Mouse (Mus musculus) small intestine, adult 2 months (tissue): Measurements from ENCODE around the gene Gm20458. TPM values are rescaled to one million over a fixed set of nuclear protein-coding genes. Genes with fewer than 3 reads are reported as not detected.
A peak's percentile ranks its signal among the peaks of the same experiment; 100 is the strongest.

Source experiments
- H3K27ac ChIP-seq: fragments of 200-500 bp; 2 replicates; pipeline ENCODE4 v1.5.1; 2012; ENCODE audit warnings: low read depth, low read length, control low read depth, inconsistent platforms; ENCODE audit not compliant: insufficient read depth
- H3K27me3 ChIP-seq: fragments of 200-500 bp; 2 replicates; pipeline ENCODE4 v1.6.1; 2012; ENCODE audit warnings: mild to moderate bottlenecking, moderate library complexity, low read length, inconsistent platforms; ENCODE audit not compliant: control insufficient read depth, insufficient read depth
- H3K36me3 ChIP-seq: fragments of 200-500 bp; 2 replicates; pipeline ENCODE4 v1.6.1; 2012; ENCODE audit warnings: mild to moderate bottlenecking, low read length, control low read depth, inconsistent platforms; ENCODE audit not compliant: control insufficient read depth, insufficient read depth
- H3K4me1 ChIP-seq: fragments of 200-500 bp; 2 replicates; pipeline ENCODE4 v1.6.1; 2012; ENCODE audit warnings: low read length, inconsistent platforms, mixed read lengths; ENCODE audit not compliant: control insufficient read depth, insufficient read depth, insufficient read length
- H3K4me3 ChIP-seq: fragments of 200-500 bp; 2 replicates; pipeline ENCODE4 v1.5.1; 2012; ENCODE audit warnings: low read depth, mild to moderate bottlenecking, control low read depth, inconsistent platforms, low read length, moderate library complexity
- CTCF ChIP-seq: fragments of 200-500 bp; IDR thresholded peaks from 2 replicates; pipeline ENCODE4 v1.5.1; 2012; ENCODE audit warnings: low read depth, mild to moderate bottlenecking, control low read depth, inconsistent platforms, low read length, moderate library complexity, mixed read lengths; ENCODE audit not compliant: insufficient replicate concordance, insufficient read length; ENCODE audit errors: extremely low read depth
- POLR2A ChIP-seq: fragments of 200-500 bp; IDR thresholded peaks from 2 replicates; pipeline ENCODE4 v1.6.1; 2012; ENCODE audit warnings: low read depth, mild to moderate bottlenecking, control low read depth, inconsistent platforms, low read length, moderate library complexity
- WGBS: fragments of 180-500 bp; shearing (Covaris S2); methylation state at CpG from one replicate; pipeline ENCODE4 v1.1.7; 2018; 5-methylcytosine and 5-hydroxymethylcytosine counted together
- polyA plus RNA-seq: library from polyadenylated mRNA; depleted of rRNA; stranded (reverse); fragments of >200 nt; gene quantifications from 2 replicates; pipeline ENCODE4 v1.2.3, GENCODE M21; 2012; rRNA removed

The Gm20458 gene
- 35.0 and 79.8 TPM in 2 replicates for polyA plus RNA-seq

- Histone ChIP-seq H3K4me1 (peaks cover 18% of the 10 kb centered on the region; the same call in 1 of the 2 replicates), H3K27ac (peak within 1 kb of the TSS; percentile 61), H3K36me3 (peaks cover 21% of the 10 kb centered on the region), H3K4me3 (peak within 1 kb of the TSS; percentile 70), H3K27me3 (no peaks in the 10 kb centered on the region)
- WGBS, result under 1% methylated on average over 78 of the region's 79 CpGs
- TF ChIP-seq POLR2A (peak; percentile 46; the same call in 1 of the 2 replicates), CTCF (peak; percentile 63; the same call in 1 of the 2 replicates)
Measured at GRCm38 (mm10) chr2:164460745-164461551, at the start of gene Gm20458. Gene Gm20458, plus strand, starts transcription at chr2:164460967.

- H3K27me3 ChIP-seq, result no peaks in the 10 kb centered on the region; the same call in 1 of the 2 replicates
- H3K4me3 ChIP-seq, result 0 out of 2 replicates have a peak overlapping the region, but pooled peaks have one; percentile 5
- H3K27ac ChIP-seq, result no peak overlapping the region
- WGBS, result 41% methylated on average over 28 of the region's 28 CpGs
- TF ChIP-seq POLR2A, result no peak
- no peak for TF ChIP-seq CTCF
- no peaks in the 10 kb centered on the region for H3K36me3 ChIP-seq
- H3K4me1 ChIP-seq, result peaks cover 3% of the 10 kb centered on the region; the same call in 1 of the 2 replicates
Measured at GRCm38 (mm10) chr2:164414167-164414566, 46.6 kb upstream of the Gm20458 start.

GRCm38 (mm10) chr2:164414581-164414980 lies 46.2 kb upstream of the Gm20458 start:
- TF ChIP-seq POLR2A, result no peak
- no peak for TF ChIP-seq CTCF
- no peak overlapping the region for H3K27ac ChIP-seq
- H3K4me1 ChIP-seq, result peaks cover 3% of the 10 kb centered on the region; the same call in 1 of the 2 replicates
- no peaks in the 10 kb centered on the region for H3K36me3 ChIP-seq
- H3K27me3 ChIP-seq, result no peaks in the 10 kb centered on the region; the same call in 1 of the 2 replicates
- WGBS, result 69% methylated on average over 10 of the region's 10 CpGs
- H3K4me3 ChIP-seq, result 0 out of 2 replicates have a peak overlapping the region, but pooled peaks have one; percentile 5

- WGBS, result 1% methylated on average over 2 of the region's 2 CpGs
- no peak for TF ChIP-seq POLR2A
- no peak for TF ChIP-seq CTCF
- H3K4me3 ChIP-seq, result no peak overlapping the region
- H3K27me3 ChIP-seq, result no peaks in the 10 kb centered on the region
- no peaks in the 10 kb centered on the region for H3K36me3 ChIP-seq
- H3K4me1 ChIP-seq, result peaks cover 3% of the 10 kb centered on the region; the same call in 1 of the 2 replicates
- no peak overlapping the region for H3K27ac ChIP-seq
Measured at GRCm38 (mm10) chr2:164417198-164417597, 43.6 kb upstream of the Gm20458 start.

GRCm38 (mm10) chr2:164418308-164418875 lies 42.4 kb upstream of the Gm20458 start:
- H3K27me3 ChIP-seq, result no peaks in the 10 kb centered on the region
- 18% methylated on average over 3 of the region's 3 CpGs for WGBS
- no peak for TF ChIP-seq CTCF
- H3K36me3 ChIP-seq, result peaks cover under 1% of the 10 kb centered on the region; the same call in 1 of the 2 replicates
- H3K4me3 ChIP-seq, result no peak overlapping the region
- peak overlapping the region; percentile 20; the same call in 1 of the 2 replicates for H3K27ac ChIP-seq
- peaks cover 10% of the 10 kb centered on the region; the same call in 1 of the 2 replicates for H3K4me1 ChIP-seq

- H3K4me1 ChIP-seq, result peaks cover 14% of the 10 kb centered on the region; the same call in 1 of the 2 replicates
- H3K27me3 ChIP-seq, result no peaks in the 10 kb centered on the region
- H3K4me3 ChIP-seq, result no peak overlapping the region
- TF ChIP-seq CTCF, result no peak
- no peak for TF ChIP-seq POLR2A
- no peak overlapping the region for H3K27ac ChIP-seq
- 13% methylated on average over 3 of the region's 3 CpGs for WGBS
- peaks cover 10% of the 10 kb centered on the region for H3K36me3 ChIP-seq
Measured at GRCm38 (mm10) chr2:164419489-164419888, 41.3 kb upstream of the Gm20458 start.

- WGBS, result 39% methylated on average over 7 of the region's 7 CpGs
- peak overlapping the region; percentile 73; the same call in 1 of the 2 replicates for H3K27ac ChIP-seq
- TF ChIP-seq POLR2A (no peak), CTCF (no peak)
Measured at GRCm38 (mm10) chr2:164421306-164421705, 39.5 kb upstream of the Gm20458 start.

More at GRCm38 (mm10) chr2:164421306-164421705, 39.5 kb upstream of the Gm20458 start:
- Histone ChIP-seq H3K4me3 (no peak overlapping the region), H3K27me3 (no peaks in the 10 kb centered on the region), H3K36me3 (peaks cover 24% of the 10 kb centered on the region), H3K4me1 (peaks cover 16% of the 10 kb centered on the region; the same call in 1 of the 2 replicates)
